Mouse (Mus musculus) layer of hippocampus, adult 18-20 months (tissue): ENCODE data around the gene Map3k3. TPM values are rescaled to one million over a fixed set of nuclear protein-coding genes. Genes with fewer than 3 reads are reported as not detected.
"Not testable (repeated sequence)": the region's sequence is repeated elsewhere in the genome, so short reads cannot be mapped to it uniquely, and the experiment has no call there.

Experiments used
- DNase-seq, 2 experiments: peaks; one replicate each; pipeline ENCODE4 v3.0.0; 2022; ENCODE audit warnings: low spot score in 2 of 2
- long read RNA-seq: library from polyadenylated mRNA; stranded (forward); transcript quantifications from one replicate; pipeline ENCODE4 v2.0.0, GENCODE M21; 2021
- total RNA-seq, 2 experiments: library from RNA; stranded (reverse); gene quantifications; 2 replicates each; pipeline ENCODE4 v1.2.3; 2021

The Map3k3 gene
- total RNA-seq, result 10 to 100 TPM; 30.4 to 32.6 TPM
- long read RNA-seq, transcript Map3k3-201 (16 exons, 3,450 nt), result major isoform, 7 of 13 reads
- long read RNA-seq, partial matches to known transcripts, result 3 of 13 reads
- long read RNA-seq, other reads (novel, unspliced or antisense), result 3 of 13 reads

GRCm38 (mm10) chr11:106083708-106084701, at the start of gene Map3k3:
Gene Map3k3 (plus strand): TSS chr11:106084613.
- peak; percentile 100 for DNase-seq

- no peak for DNase-seq
Observed at GRCm38 (mm10) chr11:106034986-106035385, 49.4 kb upstream of the Map3k3 start.

- DNase-seq, result peak; percentile 98 to 99
Observed at GRCm38 (mm10) chr11:106036548-106037417, 47.6 kb upstream of the Map3k3 start, which contains the start of gene Dcaf7. Gene Dcaf7 (plus strand): TSS chr11:106036872.

- peak; percentile 46 to 57 for DNase-seq
Observed at GRCm38 (mm10) chr11:106037418-106037751, 47.0 kb upstream of the Map3k3 start.

GRCm38 (mm10) chr11:106044349-106044748, 40.1 kb upstream of the Map3k3 start:
- no peak for DNase-seq

- no peak for DNase-seq
Observed at GRCm38 (mm10) chr11:106045256-106045655, 39.2 kb upstream of the Map3k3 start.

GRCm38 (mm10) chr11:106045780-106046179, 38.6 kb upstream of the Map3k3 start:
- no peak for DNase-seq

GRCm38 (mm10) chr11:106046584-106046983, 37.8 kb upstream of the Map3k3 start:
- DNase-seq, result no peak

GRCm38 (mm10) chr11:106053921-106054320, 30.5 kb upstream of the Map3k3 start:
- DNase-seq, result no peak

GRCm38 (mm10) chr11:106054600-106054999, 29.8 kb upstream of the Map3k3 start:
- DNase-seq, result no peak

- DNase-seq, result no peak
Observed at GRCm38 (mm10) chr11:106055341-106055740, 29.1 kb upstream of the Map3k3 start.

GRCm38 (mm10) chr11:106056819-106057491, 27.5 kb upstream of the Map3k3 start:
- no peak for DNase-seq

- DNase-seq, result no peak
Observed at GRCm38 (mm10) chr11:106058020-106058419, 26.4 kb upstream of the Map3k3 start.

- DNase-seq, result no peak
Observed at GRCm38 (mm10) chr11:106060549-106060948, 23.9 kb upstream of the Map3k3 start.

GRCm38 (mm10) chr11:106061311-106061710, 23.1 kb upstream of the Map3k3 start:
- DNase-seq, result no peak

GRCm38 (mm10) chr11:106063756-106064155, 20.7 kb upstream of the Map3k3 start:
- DNase-seq, result no peak

- DNase-seq, result no peak
Observed at GRCm38 (mm10) chr11:106065073-106065922, 19.1 kb upstream of the Map3k3 start.

- peak; percentile 92 to 96 for DNase-seq
Observed at GRCm38 (mm10) chr11:106065923-106066571, 18.4 kb upstream of the Map3k3 start, which contains the start of gene Taco1. Gene Taco1 (plus strand): TSS chr11:106066061.

GRCm38 (mm10) chr11:106066616-106067015, 17.8 kb upstream of the Map3k3 start:
- DNase-seq, result not testable (repeated sequence)
